Mouse (Mus musculus): ENCODE results near the gene Gm10392.

GRCm38 (mm10) chr11:77499354-77499753, 19.6 kb downstream of the Gm10392 start:
- TF ChIP-seq CTCF (IDR thresholded peaks at IDR 0.05; ENCODE audit: control insufficient read depth, insufficient read depth, insufficient replicate concordance, low read depth, low read length): no peak
- TF ChIP-seq POLR2A (IDR thresholded peaks at IDR 0.05; ENCODE audit: control insufficient read depth, low read depth, low read length): no peak
